Mouse (Mus musculus): ENCODE results near the gene Dapk3.
"Not testable (repeated sequence)": the region's sequence is repeated elsewhere in the genome, so short reads cannot be mapped to it uniquely, and the experiment has no call there.

The Dapk3 gene

DNA sequence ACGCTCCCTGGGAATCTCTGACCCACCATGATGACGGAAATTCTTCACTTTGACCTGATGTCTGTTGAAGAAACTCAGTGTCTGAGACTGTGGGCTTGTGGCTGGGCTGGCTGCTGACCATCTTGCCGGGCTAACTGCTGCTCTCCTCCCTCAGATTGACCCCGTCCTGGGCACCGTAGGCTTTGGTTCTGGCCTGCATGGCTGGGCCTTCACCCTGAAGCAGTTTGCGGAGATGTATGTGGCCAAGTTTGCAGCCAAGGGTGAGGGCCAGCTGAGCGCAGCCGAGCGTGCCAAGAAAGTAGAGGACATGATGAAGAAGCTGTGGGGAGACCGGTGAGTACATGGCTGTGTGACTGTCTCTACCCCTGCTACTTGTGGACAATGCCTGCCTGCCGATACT is 3.9 kb upstream of the Dapk3 start:
- no peak for DNase-seq (ENCODE audit: low spot score)

DNA sequence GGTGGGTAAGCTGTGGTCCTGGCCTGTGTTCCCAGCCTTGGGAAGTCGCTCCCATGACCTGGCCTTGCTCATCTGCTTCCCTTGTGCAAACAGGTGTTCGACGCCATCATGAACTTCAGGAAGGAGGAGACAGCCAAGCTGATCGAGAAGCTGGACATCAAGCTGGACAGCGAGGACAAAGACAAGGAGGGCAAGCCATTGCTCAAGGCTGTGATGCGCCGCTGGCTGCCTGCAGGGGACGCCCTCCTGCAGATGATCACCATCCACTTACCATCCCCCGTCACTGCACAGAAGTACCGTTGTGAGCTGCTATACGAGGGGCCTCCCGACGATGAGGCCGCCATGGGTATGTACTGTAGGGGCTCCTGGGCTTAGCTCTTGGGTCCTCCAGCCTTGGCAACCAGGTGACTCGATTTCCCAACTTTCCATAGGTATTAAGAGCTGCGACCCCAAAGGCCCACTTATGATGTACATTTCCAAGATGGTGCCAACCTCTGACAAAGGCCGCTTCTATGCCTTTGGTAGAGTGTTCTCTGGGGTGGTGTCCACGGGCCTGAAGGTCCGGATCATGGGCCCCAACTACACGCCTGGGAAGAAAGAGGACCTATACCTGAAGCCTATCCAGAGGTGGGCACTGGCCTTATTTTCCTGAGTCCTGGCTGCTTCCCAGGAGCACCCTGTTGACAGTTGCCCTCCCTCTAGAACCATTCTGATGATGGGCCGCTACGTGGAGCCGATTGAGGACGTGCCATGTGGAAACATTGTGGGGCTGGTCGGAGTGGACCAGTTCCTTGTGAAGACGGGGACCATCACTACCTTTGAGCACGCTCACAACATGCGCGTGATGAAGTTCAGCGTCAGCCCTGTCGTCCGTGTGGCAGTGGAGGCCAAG is 3.1 kb upstream of the Dapk3 start:
- no peak for DNase-seq (ENCODE audit: low spot score)

DNA sequence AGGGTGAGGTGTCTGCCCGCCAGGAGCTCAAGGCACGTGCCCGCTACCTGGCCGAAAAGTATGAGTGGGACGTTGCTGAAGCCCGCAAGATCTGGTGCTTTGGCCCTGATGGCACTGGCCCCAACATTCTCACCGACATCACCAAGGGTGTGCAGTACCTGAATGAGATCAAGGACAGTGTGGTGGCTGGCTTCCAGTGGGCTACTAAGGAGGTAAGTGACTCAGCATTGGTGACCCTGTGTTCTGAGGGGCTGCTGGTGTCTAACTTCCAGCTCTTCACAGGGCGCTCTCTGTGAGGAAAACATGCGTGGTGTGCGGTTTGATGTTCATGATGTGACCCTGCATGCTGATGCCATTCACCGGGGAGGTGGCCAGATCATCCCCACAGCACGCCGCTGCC is 1.9 kb upstream of the Dapk3 start:
- DNase-seq (ENCODE audit: low spot score), result no peak

DNA sequence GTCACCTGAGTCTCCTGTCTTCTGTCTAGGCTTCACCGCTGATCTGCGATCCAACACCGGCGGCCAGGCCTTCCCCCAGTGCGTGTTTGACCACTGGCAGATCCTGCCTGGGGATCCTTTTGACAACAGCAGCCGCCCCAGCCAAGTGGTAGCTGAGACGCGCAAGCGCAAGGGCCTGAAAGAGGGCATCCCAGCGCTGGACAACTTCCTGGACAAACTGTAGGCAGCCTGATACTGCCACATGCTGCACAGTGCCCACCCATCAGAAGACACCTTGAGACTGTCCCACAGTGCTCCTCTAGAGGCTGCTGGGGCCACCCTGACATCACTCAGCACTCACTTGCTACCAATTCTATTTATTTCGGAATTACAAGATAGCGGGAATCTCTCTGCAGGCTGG is 945 bp upstream of the Dapk3 start:
- not testable (repeated sequence) for DNase-seq (ENCODE audit: low spot score)

DNA sequence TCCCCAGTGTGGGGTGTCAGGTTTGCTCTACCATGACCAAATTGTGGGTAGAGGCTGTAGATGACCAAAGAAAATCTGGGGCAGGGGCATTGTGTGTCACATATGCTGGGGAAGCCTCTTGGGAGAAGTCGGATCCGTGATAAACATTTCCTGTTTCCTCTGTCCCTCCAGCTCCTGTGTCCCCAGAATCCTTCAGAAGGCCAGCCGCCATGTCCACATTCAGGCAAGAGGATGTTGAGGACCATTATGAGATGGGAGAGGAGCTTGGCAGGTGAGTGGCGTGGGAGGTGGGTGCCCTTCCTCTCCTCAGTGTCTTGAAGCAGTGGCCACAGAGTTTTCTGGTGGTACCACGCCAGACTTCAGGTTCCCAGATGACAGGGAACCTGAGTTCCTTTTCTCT is 1.0 kb downstream of the Dapk3 start, which contains the start of gene 4930442H23Rik:
TSS of gene 4930442H23Rik (minus strand) at position 45 of the 400 bp plus-strand sequence.
- DNase-seq (ENCODE audit: low spot score), result no peak

DNA sequence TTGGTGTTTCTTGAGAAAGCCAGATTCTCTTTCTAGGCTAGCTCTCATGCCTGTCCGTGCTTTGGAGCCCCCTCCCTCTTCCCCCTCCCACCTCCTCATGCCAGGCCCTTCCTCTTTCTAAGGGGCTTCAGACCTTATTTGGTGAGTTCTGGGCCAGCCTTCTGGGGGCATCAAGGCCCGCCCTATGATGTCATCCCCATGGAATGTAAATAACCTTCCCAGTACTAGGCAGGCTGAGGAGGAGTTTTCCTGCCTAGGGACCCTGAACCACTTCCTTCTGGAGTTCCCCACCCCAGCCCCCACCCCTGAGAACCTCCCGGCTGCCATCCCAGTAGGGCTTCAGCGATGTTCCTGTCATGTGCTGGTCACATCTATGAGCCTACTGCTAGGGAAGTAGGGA is 2.0 kb downstream of the Dapk3 start:
- DNase-seq (ENCODE audit: low spot score), result no peak

DNA sequence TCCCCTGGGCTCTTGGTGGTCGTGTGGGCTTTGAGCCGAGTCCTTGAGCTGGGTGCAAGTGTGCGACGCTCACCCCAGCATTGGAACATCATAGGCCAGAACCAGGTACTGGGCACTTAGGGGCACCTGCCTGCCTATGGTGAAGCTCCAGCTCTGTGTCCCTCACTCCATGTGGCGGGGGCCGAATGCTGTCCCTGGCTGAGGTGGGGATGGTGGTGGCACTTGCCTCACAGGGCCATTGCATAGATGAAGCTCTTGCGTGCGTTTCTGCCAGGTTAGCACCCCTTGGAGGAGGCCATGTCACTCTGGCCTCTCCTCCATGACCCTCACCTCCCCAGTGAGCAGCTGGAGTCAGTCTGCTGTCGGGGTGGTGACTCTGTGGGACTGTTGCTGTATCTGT is 4.4 kb downstream of the Dapk3 start:
- DNase-seq (ENCODE audit: low spot score), result no peak

DNA sequence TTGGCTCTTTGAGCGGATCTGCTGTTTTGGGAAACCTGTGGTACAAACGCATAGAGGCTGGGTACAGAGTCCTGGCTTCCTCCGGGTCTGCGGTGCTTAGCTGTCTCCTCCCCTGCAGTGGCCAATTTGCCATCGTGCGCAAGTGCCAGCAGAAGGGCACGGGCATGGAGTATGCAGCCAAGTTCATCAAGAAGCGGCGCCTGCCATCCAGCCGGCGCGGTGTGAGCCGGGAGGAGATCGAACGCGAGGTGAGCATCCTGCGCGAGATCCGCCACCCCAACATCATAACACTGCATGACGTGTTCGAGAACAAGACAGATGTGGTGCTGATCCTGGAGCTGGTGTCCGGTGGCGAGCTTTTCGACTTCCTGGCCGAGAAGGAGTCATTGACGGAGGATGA is 7.0 kb downstream of the Dapk3 start:
- DNase-seq (ENCODE audit: low spot score), result no peak

DNA sequence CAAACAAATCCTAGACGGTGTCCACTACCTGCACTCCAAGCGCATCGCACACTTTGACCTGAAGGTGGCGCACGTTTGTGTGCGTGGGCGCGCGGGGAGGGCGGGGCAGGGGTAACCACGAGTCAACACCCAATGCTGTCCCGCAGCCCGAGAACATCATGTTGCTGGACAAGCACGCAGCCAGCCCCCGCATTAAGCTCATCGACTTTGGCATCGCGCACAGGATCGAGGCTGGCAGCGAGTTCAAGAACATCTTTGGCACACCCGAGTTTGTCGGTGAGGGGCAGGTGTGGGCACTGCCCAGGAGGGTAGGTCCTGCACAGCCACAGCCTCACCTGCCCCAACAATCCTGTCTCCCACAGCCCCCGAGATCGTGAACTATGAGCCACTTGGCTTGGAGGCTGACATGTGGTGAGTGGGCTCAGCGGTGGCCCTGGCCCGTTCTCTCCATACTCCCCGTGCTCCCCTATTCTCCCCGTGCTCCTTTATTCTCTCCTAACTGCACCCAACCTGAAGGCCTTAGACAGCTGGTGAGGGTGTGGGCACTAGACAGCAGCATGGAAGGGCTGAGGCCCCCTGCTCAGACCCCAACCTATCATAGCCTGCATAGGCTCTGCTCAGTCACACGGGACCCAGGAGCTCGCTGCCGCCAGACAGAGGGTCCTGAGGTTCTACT is 7.6 kb downstream of the Dapk3 start:
- DNase-seq (ENCODE audit: low spot score), result no peak

DNA sequence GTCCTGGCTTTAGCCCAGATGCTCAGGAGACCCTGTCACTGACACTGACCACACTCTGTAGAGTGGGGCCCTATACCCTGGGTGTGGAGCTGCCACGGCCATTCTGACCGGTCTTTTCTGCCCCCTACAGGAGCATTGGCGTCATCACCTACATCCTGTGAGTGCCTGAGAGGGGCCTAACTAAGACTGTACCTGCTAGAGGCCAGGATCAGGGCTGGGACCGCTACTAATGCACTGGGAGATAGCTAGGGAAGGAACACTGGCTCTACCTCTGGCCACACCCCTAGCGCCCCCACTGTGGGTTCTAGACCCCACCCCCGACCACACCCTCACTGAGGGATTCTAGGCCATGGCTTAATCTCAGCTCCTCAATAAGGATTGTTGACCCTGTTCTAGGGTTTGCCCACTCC is 8.1 kb downstream of the Dapk3 start:
- DNase-seq (ENCODE audit: low spot score), result no peak

DNA sequence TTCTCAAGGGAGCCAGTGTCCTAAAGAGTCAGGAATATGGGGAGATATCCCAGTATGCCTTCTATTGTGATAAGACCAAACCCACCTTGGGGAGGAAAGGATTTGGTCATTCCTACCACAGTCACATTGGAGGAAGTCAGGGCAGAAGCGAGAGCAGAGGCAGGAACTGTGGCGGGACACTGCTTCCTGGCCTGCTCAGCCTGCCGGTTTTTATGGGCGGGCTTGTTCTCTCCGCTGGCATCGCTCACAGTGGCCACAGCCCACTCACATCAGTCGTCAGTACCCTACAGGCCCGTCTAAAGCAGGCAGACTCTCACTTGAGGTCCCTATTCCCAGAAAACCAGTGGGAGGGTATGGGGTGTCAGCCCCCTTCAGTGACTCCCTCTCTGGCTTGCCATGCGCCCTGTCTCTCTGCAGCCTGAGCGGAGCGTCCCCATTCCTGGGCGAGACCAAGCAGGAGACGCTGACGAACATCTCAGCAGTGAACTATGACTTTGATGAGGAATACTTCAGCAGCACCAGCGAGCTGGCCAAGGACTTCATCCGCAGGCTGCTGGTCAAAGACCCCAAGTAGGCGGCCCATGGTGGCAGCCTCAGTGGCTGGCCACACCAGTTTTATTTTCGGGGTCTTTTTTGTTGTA is 8.7 kb downstream of the Dapk3 start:
- DNase-seq (ENCODE audit: low spot score), result no peak

DNA sequence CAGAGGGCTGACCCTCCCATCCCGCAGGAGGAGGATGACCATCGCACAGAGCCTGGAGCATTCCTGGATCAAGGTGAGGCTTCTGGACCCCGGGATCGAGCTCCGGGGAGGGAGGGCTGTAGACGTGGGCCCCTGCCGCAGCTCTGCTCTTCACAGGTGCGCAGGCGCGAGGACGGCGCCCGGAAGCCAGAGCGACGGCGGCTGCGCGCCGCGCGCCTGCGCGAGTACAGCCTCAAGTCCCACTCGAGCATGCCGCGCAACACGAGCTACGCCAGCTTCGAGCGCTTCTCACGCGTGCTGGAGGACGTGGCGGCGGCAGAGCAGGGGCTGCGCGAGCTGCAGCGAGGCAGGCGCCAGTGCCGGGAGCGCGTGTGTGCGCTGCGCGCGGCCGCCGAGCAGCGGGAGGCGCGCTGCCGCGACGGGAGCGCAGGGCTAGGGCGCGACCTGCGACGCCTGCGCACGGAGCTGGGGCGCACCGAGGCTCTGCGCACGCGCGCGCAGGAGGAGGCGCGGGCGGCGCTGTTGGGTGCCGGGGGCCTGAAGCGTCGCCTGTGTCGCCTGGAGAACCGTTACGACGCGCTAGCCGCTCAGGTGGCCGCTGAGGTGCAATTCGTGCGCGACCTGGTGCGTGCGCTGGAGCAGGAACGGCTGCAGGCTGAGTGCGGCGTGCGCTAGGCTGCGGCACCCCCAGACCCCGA is 9.6 kb downstream of the Dapk3 start:
- DNase-seq (ENCODE audit: low spot score), result peak; percentile 83

DNA sequence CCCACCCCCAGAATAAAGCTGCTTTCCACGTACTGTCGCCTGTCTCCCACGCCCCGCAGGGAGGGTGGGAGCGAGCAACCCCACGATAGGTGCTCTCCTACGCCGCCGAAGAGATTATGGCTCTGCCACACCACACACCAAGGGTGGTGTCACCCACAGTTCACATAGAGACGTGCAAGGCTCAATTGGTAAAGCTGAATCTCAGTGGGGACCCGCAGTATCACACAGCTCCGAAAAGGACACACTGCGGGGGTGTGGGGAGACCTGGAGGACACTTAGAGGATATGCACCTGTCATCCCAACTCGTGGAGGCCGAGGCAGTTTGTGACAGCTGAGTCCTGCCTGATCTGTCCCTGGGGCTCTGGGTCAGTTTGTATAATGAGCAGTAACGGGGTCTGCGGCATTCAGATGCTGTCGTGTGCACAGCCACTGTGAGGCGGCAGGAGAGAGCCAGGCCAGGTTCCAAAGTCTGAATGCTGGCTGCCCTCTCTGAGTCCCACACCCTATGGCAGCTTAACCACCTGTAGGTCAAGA is 10.2 kb downstream of the Dapk3 start:
- DNase-seq (ENCODE audit: low spot score), result no peak

DNA sequence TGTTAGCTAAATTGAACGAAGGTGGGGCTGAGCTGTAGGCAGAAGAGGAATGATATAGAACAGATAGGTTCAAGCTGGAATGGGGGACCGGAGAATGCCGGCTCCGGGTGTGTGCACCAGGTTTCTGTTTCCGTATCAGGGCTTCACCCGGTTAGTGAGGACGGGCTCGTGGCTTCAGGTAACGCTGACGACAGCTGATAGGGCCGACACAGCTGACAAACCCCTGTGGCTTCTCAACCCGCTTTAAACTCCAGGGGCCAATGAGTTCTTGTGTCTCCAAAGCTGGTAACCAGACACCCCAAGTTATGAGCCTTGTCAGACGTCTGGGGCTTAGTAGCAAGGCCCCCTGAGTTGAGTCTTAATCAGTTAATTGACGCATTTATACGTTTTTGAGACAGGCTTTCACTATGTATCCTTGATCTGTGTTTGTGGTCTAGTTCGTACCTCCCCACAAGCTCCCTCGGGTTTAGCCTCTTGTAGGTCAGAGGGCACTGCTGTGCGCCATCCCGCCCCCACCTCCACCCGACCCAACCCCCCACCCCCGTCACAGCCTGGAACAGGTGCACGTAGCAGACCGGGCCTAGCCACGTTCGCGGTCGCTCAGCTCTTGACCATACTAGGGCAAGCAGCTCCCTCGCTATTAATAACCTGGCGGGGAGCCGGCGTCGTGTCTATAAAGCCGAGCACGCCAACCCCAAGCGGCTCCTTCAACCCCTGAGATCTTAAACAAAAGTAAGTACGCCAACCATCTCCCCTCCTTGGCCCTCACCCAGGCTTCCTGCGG is 11.4 kb downstream of the Dapk3 start:
- DNase-seq (ENCODE audit: low spot score), result no peak

DNA sequence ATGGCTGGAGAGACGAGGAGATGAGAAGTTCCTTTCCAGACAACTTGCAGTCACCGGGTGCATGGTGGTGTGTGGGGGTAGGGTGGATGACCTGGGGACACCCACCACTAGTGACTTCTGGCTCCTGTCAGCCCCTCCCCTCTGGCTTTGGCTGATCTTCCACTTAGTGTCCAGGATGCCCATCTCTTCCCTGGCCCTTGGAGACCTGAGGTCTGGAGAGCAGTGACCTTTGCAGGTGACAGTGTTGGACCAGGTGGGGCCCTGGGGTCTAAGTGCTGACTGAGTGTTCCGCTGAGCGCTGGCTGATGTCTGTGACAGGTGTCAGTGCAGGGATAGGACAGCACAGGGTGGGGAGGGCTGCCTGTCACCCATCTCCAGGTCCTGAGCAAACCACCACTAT is 12.5 kb downstream of the Dapk3 start:
- DNase-seq (ENCODE audit: low spot score), result no peak

DNA sequence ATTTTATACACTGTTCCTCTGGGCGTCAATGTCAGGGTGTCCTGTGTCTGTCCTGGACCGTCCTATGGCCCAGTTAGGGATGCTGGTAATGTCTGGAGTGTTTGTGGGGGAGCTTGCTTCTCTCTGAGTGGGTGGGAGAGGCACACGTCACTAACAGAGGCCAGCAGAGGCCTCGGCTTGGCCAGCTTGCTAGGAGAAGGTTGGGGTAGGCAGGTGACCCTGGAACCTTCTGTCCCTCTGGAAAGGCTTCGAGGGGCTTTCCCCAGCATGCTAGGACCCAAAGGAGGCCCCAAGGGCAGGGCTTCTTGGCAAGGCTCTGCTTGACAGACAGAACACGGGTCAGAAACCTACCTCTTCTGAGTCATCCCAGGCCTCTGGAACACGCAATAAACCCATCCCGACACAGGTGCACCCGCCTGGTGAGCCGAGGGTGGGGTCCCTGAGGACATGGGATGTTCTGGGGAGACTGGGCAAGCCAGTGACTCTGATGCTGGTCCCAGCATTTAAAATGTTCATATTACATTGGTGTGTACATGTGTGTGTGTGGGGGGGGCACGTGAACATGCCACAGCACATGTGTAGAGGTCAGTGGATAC is 13.8 kb downstream of the Dapk3 start:
- no peak for DNase-seq (ENCODE audit: low spot score)

DNA sequence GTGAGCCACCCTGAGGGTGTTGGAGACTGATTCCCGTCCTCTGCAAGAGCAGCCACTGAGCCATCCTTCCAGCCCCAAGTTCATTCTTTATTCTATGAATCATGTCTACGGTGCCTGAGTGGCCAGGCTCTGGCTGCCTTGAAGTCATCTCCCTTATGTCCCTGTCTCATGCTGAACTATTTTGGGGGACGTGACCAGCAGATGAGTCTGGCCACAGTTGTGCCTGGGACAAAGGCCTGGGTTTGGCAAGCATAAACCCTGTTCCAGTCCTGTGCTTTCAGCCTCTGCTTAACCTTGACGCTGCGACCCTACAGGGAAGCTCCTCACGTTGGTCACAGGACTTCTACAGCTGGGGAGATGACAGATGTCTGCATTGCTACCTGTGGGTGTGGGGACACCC is 14.5 kb downstream of the Dapk3 start:
- no peak for DNase-seq (ENCODE audit: low spot score)

DNA sequence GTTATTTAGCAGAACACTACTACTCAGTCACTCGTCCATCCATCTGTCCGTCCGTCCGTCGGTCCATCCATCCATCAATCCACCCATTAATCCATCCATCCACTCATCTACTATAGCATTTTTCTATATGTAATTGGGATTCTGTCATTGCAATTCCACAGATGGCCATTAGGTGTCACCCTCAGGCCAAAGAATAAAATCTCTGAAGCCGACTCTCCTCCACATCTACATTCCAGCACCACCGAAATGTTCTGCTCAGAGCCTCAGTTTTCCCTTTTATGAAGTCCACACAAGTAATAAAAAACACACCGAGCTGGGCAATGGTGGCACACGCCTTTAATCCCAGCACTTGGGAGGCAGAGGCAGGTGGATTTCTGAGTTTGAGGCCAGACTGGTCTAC is 15.4 kb downstream of the Dapk3 start:
- no peak for DNase-seq (ENCODE audit: low spot score)

DNA sequence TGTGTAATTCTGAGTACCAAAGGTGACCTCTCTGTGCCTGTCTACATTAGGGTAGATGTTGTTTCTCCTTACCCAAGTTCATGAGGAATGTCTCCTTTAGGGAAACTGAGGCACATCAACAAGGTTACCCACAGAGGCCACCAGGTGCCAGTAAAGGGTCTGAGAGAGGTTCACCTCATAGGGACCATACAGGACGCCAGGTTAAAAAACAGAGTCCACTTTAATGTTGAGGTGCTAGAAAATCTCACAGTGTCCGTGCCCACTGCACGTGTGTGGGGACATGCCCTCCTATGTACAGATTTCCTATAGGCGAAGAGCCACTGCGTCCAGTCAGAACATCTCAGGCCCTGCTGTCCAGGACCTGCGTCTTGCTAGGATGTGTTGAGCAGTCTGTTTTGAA is 16.2 kb downstream of the Dapk3 start:
- no peak for DNase-seq (ENCODE audit: low spot score)

DNA sequence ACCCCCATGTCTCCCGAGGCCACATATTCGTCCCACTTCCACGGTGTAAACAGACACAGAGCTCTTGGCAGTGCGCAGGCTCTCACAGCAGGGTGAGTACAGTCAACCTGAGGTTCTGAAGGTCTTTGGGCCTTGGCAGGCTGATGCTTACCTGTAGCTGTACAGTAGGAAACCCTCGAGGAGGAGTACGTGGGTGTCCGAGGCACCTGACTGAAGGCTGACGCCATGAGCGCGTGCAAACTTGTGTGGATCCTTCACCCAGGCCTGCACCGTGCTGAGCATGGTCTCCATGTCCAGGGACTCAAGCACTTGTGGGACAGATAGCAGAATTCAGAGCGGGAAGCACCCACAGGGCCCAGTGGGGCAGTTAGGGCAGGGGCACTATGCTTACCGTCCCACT is 17.3 kb downstream of the Dapk3 start:
- DNase-seq (ENCODE audit: low spot score), result no peak
